Mouse (Mus musculus): Measurements from ENCODE around the gene Anxa11. TPM values are rescaled to one million over a fixed set of nuclear protein-coding genes. Genes with fewer than 3 reads are reported as not detected.
"Not testable (repeated sequence)": the region's sequence is repeated elsewhere in the genome, so short reads cannot be mapped to it uniquely, and the experiment has no call there.

Anxa11 gene
- total RNA-seq, 2 experiments from 2014 or later = 81.8 to 87.0 TPM

DNA sequence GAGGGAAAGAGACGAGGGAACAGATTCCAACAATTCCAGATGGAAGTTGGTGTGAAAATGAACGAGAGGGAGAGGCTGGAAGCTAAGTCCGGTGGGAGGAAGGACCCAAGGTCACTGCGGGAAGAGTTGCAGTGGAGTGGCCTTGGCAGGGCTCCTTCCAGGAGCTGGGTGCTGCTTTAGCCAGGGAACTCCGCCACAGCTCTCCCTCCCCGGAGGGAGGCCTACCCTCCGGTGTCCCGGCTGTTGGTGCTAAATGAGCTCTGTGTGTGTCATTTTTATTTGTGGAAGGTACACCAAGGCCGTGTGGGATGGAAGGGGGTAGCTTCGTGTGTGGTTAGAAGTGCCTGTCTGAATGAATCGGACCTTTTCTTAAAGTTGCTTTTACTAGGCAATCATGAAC is 24.9 kb downstream of the Anxa11 start:
- peak in 1 of 2 experiments; percentile 48 for DNase-seq
- intact Hi-C loops (cut with DNase I) = no loop called here

DNA sequence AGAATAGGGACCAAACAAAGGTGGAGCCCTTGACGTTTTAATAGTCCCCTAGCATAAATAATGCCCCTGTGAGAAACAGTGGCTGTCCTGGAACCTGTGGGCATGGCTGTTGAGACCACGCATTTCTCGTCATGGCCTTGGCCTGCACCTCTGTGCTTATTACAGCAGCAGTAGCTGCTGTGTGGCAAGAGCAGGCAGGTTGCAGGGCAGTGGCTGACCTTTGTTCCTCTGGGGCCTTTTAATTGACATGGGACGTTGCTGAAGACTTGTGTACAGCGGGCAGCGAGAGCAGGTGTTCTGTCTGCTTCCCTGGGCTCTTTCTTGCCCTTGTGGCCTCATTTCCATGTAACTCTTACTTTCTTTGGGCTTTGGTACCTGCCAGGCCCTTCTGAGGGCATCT is 25.9 kb downstream of the Anxa11 start:
- intact Hi-C loops (cut with DNase I) = no loop called here
- no peak for DNase-seq

DNA sequence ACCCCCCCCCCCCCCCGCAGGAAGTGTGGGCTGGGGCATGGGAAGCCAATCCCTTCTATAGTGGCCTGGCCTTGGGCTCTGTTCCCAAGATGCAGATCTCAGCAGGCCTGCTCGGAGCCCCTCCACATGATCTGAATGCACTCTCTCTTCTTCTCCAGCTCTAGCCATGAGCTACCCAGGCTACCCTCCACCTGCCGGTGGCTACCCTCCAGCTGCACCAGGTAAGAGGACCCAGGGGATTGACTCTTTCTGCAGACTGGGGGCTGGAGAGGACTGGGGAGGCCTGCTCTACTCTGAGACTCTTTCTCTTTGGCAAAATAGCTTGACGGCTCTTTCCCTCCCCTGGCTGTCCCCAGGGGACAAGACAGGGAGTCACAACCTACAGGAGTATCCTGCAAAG is 26.8 kb downstream of the Anxa11 start:
- intact Hi-C loops (cut with DNase I) = no loop called here
- no peak for DNase-seq

DNA sequence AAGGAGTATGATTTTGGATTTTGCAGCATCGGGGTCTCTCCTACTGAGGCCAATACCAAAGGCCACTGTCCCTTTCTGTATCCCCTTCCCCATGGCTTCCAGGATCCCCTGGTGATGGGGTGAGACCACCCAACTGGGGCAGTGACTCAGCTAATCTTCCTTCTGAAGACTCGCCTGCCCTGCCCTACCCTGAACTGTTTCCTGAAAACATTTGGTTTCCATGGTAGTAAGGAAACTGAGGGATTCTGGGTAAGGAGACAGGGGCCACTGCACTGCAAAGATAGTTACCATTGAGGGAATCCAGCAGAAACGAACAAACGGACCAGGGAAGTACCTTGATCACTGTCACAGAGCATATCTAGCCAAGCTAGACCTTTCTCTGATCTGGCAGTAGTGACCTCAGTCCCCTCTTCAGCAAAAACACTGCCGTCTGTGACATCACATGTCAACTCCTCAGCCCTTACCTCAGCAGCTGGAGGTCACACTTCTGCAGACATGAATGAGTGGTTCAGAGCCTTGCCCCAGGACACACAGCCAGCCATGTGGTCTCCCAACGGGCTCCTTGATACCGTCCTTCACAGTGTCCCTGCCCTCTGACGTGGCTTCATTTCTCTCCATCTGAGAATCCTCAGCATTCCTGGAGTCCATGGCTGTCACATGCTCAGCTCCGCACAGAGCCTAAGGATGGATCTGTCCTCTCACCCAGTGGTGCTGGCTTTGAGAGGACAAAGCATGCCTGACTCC is 27.4 kb downstream of the Anxa11 start:
- intact Hi-C loops (cut with DNase I) = no loop called here
- no peak for DNase-seq

DNA sequence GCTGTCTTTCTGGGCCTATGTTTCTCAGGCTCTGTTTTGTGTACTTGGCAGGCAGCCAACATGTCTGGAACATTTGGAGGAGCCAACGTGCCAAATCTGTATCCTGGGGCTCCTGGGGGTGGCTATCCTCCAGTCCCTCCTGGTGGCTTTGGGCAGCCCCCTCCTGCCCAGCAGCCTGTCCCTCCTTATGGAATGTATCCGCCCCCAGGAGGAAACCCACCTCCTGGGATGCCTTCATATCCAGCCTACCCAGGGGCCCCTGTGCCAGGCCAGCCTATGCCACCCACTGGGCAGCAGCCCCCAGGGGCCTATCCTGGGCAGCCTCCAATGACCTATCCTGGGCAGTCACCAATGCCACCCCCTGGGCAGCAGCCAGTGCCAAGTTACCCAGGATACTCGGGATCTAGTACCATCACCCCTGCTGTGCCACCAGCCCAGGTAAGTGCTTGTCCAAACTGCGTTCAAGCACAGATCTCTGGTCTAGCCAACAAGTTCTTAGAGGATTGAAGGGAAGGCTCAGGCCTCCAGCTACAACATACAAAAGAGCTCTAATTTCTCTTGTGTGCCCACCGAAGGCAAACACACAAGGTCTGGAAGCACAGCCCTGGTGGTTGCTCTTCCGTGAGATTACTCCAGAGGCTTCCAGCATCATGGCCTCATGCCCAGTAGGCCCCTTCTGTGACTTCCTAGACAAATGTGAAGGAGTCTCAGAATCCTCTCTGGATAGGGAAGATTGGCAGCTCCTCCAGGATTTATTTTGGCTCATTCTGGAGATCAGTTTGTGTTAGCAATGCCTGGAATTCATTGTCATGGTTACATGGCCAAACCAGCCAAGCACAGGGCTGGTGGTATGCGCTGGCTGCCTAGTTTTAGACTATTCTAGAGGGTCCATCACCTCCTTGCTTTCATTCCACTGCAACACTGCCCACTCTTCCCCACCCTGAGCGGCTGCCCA is 30.8 kb downstream of the Anxa11 start:
- intact Hi-C loops (cut with DNase I) = no loop called here
- peak; percentile 46 to 50 for DNase-seq

DNA sequence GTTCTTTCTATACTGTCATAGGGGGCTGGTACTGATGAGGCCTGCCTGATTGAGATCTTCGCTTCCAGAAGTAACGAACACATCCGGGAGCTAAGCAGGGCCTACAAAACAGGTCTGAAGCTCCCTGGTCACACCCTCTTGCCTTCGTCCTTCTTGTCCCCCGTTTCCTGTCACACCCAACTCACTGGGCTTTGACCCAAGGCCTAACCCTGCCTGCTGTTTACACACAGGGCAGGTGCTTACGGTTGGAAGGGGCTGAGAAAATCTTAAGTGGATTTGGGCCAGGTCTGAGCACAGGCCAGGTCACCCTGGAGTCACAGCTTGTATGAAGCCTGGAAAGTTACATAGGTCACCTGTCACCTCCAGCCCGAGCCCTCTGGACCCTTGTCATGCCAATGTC is 34.7 kb downstream of the Anxa11 start:
- DNase-seq; intact Hi-C loops (cut with DNase I): not testable (repeated sequence)

DNA sequence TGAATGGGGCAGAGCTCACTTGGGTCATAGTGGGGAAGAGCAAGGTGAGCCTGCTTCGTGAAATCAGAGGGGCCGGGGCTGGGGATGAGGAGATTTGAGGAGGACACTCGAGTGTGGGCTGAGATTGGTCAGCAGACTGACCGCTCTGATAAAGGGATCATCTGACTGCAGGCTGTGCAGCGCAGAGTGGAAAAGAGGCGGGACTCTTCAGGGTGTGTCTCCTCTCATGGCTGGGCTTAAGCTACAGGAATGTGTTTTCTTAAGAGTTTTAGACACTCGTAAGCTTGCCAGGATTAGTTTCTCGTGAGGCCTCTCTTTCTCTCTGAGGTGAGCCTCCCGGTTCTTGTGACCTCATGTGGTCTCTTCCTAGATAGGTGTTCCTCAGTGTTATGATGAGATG is 39.8 kb downstream of the Anxa11 start:
- DNase-seq; intact Hi-C loops (cut with DNase I): not testable (repeated sequence)

DNA sequence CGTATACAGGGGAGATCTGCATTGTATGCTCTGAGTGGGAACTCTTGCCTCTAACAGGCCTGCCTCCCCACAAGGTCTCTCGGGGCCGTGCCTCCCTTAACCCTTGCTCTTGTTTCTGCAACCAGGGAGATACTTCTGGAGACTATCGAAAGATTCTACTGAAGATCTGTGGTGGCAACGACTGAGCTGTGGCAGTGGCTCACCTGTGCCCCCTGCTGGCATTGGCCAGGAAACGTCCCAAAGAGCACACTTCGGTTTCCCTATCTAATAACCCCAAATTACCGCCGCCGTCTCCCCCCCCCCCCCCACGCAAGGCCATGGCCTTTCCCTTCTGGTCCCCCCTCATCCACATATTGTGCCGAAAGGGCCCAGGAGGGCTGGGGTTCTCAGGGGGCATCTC is 43.9 kb downstream of the Anxa11 start:
- intact Hi-C loops (cut with DNase I); DNase-seq: not testable (repeated sequence)

DNA sequence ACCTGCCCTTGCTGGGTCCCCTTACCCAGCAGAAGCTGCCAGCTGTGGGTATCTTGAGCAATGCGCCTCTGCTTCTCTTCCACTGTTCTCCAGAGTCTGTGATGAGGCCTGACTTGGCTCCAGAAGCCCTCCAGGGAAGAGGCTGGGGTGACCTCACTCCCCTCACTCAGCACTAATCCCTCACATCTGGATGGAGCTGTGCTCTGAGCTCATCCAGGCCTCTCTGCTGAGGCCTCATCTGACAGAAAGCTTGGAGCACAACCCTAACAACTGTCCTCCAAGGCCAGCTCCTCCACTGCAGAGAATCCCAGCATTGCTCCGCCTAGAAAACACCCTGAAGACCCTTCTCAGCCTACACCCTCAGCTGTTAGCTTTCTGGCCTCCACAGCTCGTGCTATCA is 52.6 kb downstream of the Anxa11 start:
- DNase-seq; intact Hi-C loops (cut with DNase I): not testable (repeated sequence)

DNA sequence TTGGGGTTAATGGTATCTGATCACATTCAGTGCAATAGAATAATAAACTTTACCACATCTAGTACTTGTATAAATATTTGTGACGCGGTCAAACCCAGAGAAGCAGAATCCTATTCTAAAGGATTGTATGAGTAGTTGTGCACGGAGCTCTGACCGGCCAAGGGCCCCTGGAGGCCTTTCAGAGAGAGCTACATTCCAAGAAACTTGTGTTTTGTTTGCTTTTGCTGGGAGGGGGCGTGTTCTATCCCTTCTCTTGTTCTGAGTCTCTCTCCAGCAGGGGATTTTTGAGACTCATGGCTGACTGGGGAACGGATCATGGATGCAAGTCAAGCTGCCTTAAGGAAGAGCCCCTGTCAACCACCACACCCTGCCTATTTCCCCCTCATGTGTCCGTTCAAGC is 53.7 kb downstream of the Anxa11 start:
- DNase-seq; intact Hi-C loops (cut with DNase I): not testable (repeated sequence)

DNA sequence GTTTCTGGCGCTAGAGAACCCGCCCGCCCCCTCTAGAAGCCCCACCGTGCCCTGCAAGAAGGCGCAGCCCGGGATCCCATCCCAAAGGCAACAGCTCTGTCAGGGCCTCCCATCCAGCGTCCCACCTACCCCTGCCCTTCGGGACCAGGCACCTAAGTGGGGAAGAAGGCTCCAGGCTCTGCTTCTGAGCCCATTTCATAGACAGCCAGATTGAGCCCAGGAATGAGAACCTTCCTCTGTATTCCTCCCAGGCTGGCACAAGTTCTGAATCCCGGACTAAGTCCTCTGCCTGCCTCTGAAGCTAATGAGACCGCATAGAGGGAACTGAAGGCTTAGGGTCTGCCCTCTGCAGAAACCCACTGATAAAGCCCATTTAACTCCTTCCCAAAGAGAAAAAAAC is 61.0 kb downstream of the Anxa11 start, which contains the start of gene Plac9a:
Gene Plac9a, minus strand, starts transcription at position 101 of the 400 bp plus-strand sequence.
- intact Hi-C loops (cut with DNase I); DNase-seq: not testable (repeated sequence)

DNA sequence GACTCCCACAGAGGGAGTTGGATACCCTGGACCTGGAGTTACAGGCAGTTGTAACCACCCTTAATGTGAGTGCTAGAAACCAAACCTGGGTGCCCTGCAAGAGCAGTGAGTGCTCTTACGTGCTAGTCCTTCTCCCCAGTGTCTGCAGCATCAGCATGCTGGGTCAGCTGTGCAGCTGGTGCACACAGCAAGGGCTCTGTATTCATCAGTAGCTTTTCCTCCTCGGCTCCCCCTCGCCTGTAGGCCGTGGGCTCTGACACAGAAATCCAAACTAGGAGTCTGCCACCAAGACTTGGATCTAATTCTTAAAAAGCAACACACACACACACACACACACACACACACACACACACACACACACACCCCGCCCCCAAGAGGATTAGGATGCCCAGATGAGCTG is 63.3 kb downstream of the Anxa11 start:
- intact Hi-C loops (cut with DNase I); DNase-seq: not testable (repeated sequence)

DNA sequence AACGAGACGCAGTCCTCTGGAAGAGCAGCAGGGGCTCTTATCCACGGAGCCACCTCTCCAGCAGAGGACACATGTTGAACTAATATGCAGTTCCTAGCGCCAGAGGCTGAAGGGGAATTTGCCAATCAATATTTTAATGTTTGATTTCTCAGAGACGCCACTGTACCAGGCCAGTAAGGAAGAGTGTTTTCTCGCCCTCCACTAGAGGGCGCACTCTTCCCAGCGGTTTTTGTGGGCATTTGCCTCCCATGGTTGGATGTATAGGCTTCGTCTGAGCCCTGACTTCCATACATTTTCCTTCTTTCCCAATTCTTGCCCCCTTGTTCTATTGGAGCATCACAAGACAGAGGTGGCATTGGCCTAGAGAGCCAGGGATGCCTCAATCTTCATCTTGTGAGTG is 65.3 kb downstream of the Anxa11 start:
- intact Hi-C loops (cut with DNase I); DNase-seq: not testable (repeated sequence)

DNA sequence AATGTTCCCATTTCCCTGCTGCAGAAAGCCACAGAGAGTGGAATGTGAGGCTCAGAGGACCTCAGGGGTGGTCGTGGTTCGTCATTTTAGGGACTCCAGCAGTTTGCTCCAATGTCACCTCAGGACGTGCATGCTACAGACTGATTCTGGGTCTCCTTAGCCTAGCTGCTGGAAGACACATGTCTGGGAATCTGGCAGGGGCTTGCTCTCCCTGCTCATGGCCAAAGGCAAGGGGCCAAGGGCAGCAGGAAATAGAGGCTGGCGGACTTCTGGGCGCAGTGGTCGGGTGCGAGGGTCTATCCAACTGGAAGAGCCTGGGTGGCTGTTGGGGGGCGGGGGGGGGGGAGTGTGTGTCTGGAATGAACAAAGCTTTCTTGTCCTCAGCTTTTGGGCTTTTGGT is 67.0 kb downstream of the Anxa11 start:
- intact Hi-C loops (cut with DNase I) = not testable (repeated sequence)

DNA sequence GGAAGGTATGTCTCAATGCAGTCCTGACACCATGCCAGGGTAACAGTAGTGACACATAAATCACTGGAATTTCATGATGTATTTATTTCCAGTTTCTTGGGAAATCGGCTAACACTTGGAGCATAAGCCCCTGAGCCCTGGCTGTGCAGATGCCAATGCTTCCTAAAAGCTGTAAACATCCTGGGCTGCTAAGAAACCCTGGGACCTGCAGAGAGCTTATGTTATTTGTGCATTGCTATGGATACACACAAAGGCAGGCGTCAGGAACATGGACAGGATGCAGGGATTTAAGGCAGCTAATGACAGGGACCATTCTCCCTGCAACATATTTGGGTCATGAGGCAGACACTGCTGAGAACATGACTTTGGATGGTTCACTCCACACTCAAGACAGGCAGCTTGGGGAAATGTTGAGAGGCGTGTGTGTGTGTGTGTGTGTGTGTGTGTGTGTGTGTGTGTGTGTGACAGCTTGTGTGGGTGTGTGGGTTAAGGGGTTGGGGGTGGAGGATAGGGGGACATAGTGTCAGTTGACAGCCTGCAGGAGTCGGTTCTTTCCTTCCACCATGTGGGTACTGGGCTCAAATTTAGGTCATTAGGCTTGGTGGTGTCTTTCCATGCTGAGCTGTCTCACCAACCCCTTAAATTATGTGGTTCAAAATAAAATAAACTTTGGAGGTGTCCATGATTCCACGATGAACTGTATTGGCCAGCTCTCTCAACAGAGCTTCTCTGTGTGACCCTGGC is 76.6 kb downstream of the Anxa11 start:
- intact Hi-C loops (cut with DNase I) = not testable (repeated sequence)

More for the DNA sequence above, 67.0 kb downstream of the Anxa11 start:
- DNase-seq = not testable (repeated sequence)

DNA sequence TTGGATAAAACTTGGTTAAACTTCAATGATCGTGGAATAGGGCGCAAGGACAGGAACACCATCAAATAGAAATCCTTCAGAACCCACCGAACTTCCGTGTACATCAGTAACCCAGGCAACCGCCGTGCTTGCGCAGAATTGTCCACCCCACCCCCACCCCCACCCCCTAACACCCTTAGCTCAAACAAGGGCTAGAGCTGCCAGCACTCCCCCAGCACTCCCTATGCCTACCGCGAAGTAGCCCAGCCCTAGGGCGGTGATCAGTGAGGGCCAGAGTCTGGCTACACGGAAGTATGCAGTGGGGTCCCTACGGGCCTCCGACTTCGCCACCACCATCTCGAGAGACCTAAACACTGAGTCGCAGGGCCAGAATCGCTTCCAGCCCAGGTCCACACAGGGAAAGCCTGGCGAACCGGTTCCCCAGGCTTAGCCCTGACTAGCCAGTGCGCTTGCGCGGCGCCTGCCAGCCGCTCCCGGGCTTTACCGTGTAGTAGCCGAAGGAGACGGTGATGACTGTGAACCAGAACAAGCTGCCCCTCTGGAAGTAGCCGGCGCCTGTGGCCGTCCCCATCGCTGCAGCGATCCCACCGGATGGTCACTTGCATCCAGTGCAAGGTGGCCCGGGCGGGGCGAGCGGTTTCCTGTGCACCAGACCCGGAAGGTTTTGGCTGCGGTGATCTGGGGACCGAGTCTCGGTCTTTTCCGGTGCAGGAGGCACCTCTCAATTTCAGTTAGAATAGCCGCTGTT is 85.0 kb downstream of the Anxa11 start:
- intact Hi-C loops (cut with DNase I); DNase-seq: not testable (repeated sequence)

More for the DNA sequence above, 76.6 kb downstream of the Anxa11 start:
- DNase-seq = not testable (repeated sequence)

DNA sequence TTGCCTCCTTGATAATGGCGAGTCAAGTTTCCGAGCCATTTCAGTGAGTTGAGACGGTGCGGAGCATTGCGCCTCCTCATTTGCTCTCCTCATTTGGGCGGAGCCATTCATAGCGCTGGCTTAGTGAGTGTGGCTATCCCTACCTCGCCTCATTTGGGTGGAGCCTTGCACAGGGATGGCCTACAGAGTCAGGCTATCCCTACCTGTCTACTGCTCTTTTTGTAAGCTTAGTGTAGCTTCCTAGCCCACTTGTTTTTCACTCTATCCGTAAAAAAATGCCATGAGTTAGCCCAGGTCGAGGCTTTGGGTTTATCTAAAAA is 85.6 kb downstream of the Anxa11 start, which contains the start of gene Tmem254a:
Gene Tmem254a, minus strand, starts transcription at position 111 of the 320 bp plus-strand sequence.
- intact Hi-C loops (cut with DNase I); DNase-seq: not testable (repeated sequence)

Measured in heart, postnatal 36 days (tissue).